Mouse (Mus musculus) embryonic facial prominence, embryonic 12.5 days (tissue): ENCODE measurements around the gene Rpgrip1l. TPM values are rescaled to one million over a fixed set of nuclear protein-coding genes. Genes with fewer than 3 reads are reported as not detected.

ENCODE experiments used
- polyA plus RNA-seq: library from polyadenylated mRNA; unstranded; fragments of >200 nt; fragmentation: Nextera tagmentation; extraction: Ambion mirVana; gene quantifications from 2 replicates; pipeline ENCODE4 v1.2.1, GENCODE M21; 2016

The Rpgrip1l gene
- polyA plus RNA-seq, 1 experiment from 2014 or later = 15.4 TPM

Other genes starting within 250 kb of the Rpgrip1l start
- 16.5 and 17.1 TPM in 2 replicates for gene Rbl2, start 243.2 kb downstream of the Rpgrip1l start, polyA plus RNA-seq
- gene Aktip, start 113.3 kb downstream of the Rpgrip1l start, polyA plus RNA-seq = 57.3 and 59.4 TPM in 2 replicates
- gene Fto, start 263 bp upstream of the Rpgrip1l start, polyA plus RNA-seq = 99.1 and 106 TPM in 2 replicates